Mouse (Mus musculus) cerebellum, adult 2 months (tissue): ENCODE measurements around the gene Ttll10. TPM values are rescaled to one million over a fixed set of nuclear protein-coding genes. Genes with fewer than 3 reads are reported as not detected.

Experiments used
- DNase-seq, 2 experiments: peaks; one replicate each; pipeline ENCODE4 v3.0.0; 2021
- H3K27ac ChIP-seq: fragments of 200-500 bp; 2 replicates; pipeline ENCODE4 v1.5.1; 2012; ENCODE audit warnings: low read length, control low read depth, inconsistent platforms; ENCODE audit not compliant: insufficient read depth
- H3K27me3 ChIP-seq: fragments of 200-500 bp; 2 replicates; pipeline ENCODE4 v1.6.1; 2012; ENCODE audit warnings: inconsistent platforms, mild to moderate bottlenecking, low read length, moderate library complexity; ENCODE audit not compliant: control insufficient read depth, insufficient read depth
- H3K4me1 ChIP-seq: fragments of 200-500 bp; 2 replicates; pipeline ENCODE4 v1.6.1; 2011; ENCODE audit warnings: low read length; ENCODE audit not compliant: control insufficient read depth, insufficient read depth
- H3K4me3 ChIP-seq: fragments of 200-500 bp; replicated peaks from 2 replicates; pipeline ENCODE3; 2011; ENCODE audit warnings: mild to moderate bottlenecking, low read depth, low read length, control low read depth; ENCODE audit not compliant: insufficient read depth
- CTCF ChIP-seq: fragments of 200-500 bp; IDR thresholded peaks from 2 replicates; pipeline ENCODE4 v1.5.1; 2011; ENCODE audit warnings: low read depth, mild to moderate bottlenecking, control low read depth, low read length, moderate library complexity, borderline replicate concordance; ENCODE audit not compliant: insufficient read depth
- POLR2A ChIP-seq: fragments of 200-500 bp; IDR thresholded peaks from 2 replicates; pipeline ENCODE4 v1.6.1; 2011; ENCODE audit warnings: low read length, control low read depth, borderline replicate concordance; ENCODE audit not compliant: insufficient read depth
- WGBS: fragments of 180-500 bp; shearing (Covaris S2); methylation state at CpG from one replicate; pipeline ENCODE4 v1.1.7; 2018; 5-methylcytosine and 5-hydroxymethylcytosine counted together
- polyA plus RNA-seq: library from polyadenylated mRNA; depleted of rRNA; stranded (reverse); fragments of >200 nt; gene quantifications from 2 replicates; pipeline ENCODE4 v1.2.3, GENCODE M21; 2012

Gene Ttll10
- polyA plus RNA-seq, 1 experiment, result 0.11 TPM

GRCm38 (mm10) chr4:156050391-156050980 is 8.7 kb downstream of the Ttll10 start:
- Histone ChIP-seq H3K4me3 (no peak overlapping the region), H3K27ac (no peak overlapping the region), H3K4me1 (no peaks in the 10 kb centered on the region), H3K27me3 (no peaks in the 10 kb centered on the region)
- no peak for DNase-seq
- TF ChIP-seq POLR2A, result no peak
- TF ChIP-seq CTCF, result no peak
- 42% methylated on average over 6 of the region's 6 CpGs for WGBS

GRCm38 (mm10) chr4:156049779-156050178 is 9.4 kb downstream of the Ttll10 start:
- TF ChIP-seq CTCF (no peak), POLR2A (no peak)
- H3K4me1 ChIP-seq, result no peaks in the 10 kb centered on the region
- no peak for DNase-seq
- H3K27ac ChIP-seq, result no peak overlapping the region
- H3K27me3 ChIP-seq, result no peaks in the 10 kb centered on the region
- no peak overlapping the region for H3K4me3 ChIP-seq
- WGBS, result 86% methylated on average over 3 of the region's 3 CpGs

GRCm38 (mm10) chr4:156044754-156045153 is 14.5 kb downstream of the Ttll10 start:
- no peaks in the 10 kb centered on the region for H3K4me1 ChIP-seq
- H3K27ac ChIP-seq, result no peak overlapping the region
- DNase-seq, result no peak
- WGBS, result 77% methylated on average over 5 of the region's 5 CpGs
- H3K4me3 ChIP-seq, result no peak overlapping the region
- TF ChIP-seq POLR2A, result no peak
- TF ChIP-seq CTCF, result no peak
- no peaks in the 10 kb centered on the region for H3K27me3 ChIP-seq

DNA sequence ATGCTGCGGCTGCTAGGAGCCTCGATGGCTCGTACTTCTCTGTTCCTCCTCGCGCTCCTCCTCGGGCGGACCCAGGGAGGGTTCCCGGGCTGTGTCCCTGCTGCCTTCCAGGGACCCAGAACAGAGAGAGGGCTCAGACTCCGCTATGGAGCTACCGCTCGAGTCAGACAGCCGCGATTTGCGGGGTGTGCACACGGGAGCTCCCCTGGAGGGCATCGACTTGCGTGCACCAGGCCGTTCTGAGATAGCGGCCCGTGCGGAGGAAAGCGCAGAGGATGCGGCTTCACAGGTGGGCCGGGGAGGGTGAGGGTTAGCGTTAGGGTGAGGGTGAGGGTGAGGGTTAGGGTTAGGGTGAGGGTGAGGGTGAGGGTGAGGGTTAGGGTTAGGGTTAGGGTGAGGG is 24.3 kb downstream of the Ttll10 start:
- no peak for TF ChIP-seq POLR2A
- TF ChIP-seq CTCF, result no peak
- Histone ChIP-seq H3K27me3 (no peaks in the 10 kb centered on the region), H3K4me1 (peaks cover 13% of the 10 kb centered on the region), H3K27ac (no peak overlapping the region), H3K4me3 (peak overlapping the region; percentile 30)
- WGBS, result 3% methylated on average over 25 of the region's 25 CpGs
- DNase-seq, result no peak

GRCm38 (mm10) chr4:156034301-156034700 is 24.9 kb downstream of the Ttll10 start:
- Histone ChIP-seq H3K27ac (no peak overlapping the region), H3K4me1 (peaks cover 13% of the 10 kb centered on the region), H3K4me3 (no peak overlapping the region), H3K27me3 (no peaks in the 10 kb centered on the region)
- TF ChIP-seq CTCF, result no peak
- TF ChIP-seq POLR2A, result no peak
- whole genome bisulfite sequencing, result 62% methylated on average over 4 of the region's 4 CpGs
- DNase-seq, result no peak

DNA sequence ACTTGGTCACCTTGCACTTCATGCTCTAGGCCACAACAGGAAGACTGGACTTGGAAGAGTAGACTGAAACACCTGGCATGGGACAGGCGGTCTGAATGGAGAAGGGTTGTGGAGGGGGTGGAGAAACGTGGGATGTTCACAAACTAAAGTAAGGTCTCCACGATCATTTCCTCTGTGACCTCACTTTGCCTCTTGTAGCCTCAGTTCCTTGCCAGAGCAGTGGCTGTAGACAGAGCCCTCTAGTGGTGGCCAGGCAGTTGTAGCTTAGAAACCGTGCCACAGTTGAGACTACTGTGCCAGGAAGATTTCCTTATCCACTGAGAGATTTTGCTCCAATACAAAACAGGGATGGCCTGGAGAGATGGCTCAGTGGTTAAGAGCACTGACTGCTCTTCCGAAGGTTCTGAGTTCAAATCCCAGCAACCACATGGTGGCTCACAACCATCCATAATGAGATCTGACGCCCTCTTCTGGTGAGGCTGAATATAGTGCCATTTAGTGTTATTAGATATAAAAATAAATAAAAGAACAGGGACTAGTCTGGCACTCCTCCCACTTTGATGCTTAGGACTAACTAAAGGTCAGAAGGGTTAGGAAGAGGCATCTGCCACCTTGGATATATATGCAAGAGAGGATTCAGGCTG is 25.6 kb downstream of the Ttll10 start:
- H3K4me1 ChIP-seq, result peaks cover 13% of the 10 kb centered on the region
- no peak overlapping the region for H3K27ac ChIP-seq
- H3K27me3 ChIP-seq, result no peaks in the 10 kb centered on the region
- no peak overlapping the region for H3K4me3 ChIP-seq
- DNase-seq, result peak; percentile 47 to 58
- TF ChIP-seq CTCF, result peak; percentile 54
- no peak for TF ChIP-seq POLR2A
- 32% methylated on average over 6 of the region's 6 CpGs for WGBS

GRCm38 (mm10) chr4:156032856-156033255 is 26.4 kb downstream of the Ttll10 start:
- Histone ChIP-seq H3K4me3 (no peak overlapping the region), H3K27me3 (no peaks in the 10 kb centered on the region), H3K4me1 (peaks cover 13% of the 10 kb centered on the region), H3K27ac (peak overlapping the region; percentile 64; the same call in 1 of the 2 replicates)
- 83% methylated on average over 4 of the region's 4 CpGs for WGBS
- no peak for DNase-seq
- no peak for TF ChIP-seq POLR2A

DNA sequence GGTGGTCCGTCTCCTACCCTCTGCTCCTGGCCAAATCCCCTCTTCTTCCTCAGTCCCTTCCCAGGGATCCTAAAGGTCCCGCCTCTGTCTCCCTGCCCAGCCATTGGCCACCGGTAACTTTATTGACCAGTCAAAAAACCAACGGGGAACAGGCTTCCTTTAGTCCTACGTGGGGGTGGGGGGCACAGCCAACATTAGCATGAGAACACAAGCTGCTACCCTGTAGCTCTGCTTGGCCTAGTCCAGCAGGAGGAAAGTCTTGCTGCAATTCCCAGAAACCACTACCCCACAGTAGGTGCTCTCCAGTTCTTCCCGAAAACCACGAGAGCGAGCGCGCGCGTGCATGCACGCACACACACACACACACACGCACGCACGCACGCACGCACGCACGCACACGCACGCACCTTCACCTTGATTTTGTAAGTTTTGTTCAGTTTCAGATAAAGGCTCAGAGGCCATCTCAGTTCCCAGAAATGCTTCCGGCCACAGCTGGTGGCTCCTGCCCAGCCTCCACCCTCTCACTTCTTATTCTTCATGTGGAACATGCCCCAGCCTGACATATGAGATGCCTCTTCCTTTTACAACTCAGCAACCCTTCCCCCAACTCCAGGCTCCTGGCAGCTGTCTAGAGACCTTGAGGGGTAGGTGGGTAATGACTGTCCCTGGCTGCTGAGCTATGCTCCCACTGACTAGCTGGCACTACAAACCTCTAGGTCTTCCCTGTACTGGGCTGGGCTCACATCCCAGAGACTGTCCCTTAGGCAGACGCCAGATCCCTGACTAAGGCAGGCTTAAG is 27.4 kb downstream of the Ttll10 start:
- peak overlapping the region; percentile 64 for H3K27ac ChIP-seq
- H3K4me1 ChIP-seq, result peaks cover 13% of the 10 kb centered on the region
- no peaks in the 10 kb centered on the region for H3K27me3 ChIP-seq
- TF ChIP-seq POLR2A (peak; percentile 79), CTCF (no peak)
- H3K4me3 ChIP-seq, result peak overlapping the region; percentile 84
- under 1% methylated on average over 24 of the region's 24 CpGs for WGBS
- peak; percentile 89 to 91 for DNase-seq
